8 mouse cellular contexts compared by ENCODE assay signal in the genomic region with DNA sequence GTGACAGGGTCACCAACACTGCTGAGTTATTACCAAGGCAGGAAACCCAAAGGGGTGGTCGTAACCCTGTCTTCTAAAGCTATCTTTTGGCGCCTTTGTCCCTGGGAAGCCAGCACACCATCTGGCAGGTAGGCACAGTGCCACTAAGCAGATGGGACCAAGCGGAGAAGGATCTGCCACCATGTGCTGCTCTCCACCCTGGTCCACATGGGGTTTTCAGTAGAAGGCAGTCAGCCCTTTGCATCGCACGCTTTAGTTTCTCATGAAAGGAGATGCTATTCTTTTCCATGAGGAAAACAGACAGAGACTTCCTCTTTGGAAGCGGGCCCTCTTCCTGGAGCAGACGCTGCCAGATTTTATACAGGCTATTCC.
DNase-seq lines count a peak whose midpoint lies in the region; ATAC-seq lines count a peak whose summit lies in the region.

No protein-coding gene starts in this region.

- peak; percentile 39 for DNase-seq in adrenal gland, postnatal 25 days
- DNase-seq in adrenal gland, adult 18-20 months (ENCODE audit: low spot score in 2 of 2): no peak
- peak; percentile 95 for DNase-seq in brain, adult 2 months (ENCODE audit: low read depth, low spot score)
- peak; percentile 19 to 37 for DNase-seq in frontal cortex, postnatal 36 days (ENCODE audit: low spot score in 2 of 2)
- DNase-seq in layer of hippocampus, postnatal 14 days (ENCODE audit: low spot score in 2 of 2): peak; percentile 50 to 74
- DNase-seq in spleen, adult 18-20 months: no peak
- no peak for DNase-seq in natural killer cell, adult 2 months (ENCODE audit: low spot score in 2 of 2)

- no peak for ATAC-seq in activated CD4-positive, CD25-positive, alpha-beta regulatory T cell, adult 4 months

Comparison
In these comparisons a context has a peak if more than half of its experiments do, and no peak if none do; other contexts are left out.
1. DNase-seq: peak in adrenal gland, postnatal 25 days (single experiment), brain, adult 2 months (single experiment), frontal cortex, postnatal 36 days (2 of 2) and layer of hippocampus, postnatal 14 days (2 of 2); none in adrenal gland, adult 18-20 months (0 of 2), spleen, adult 18-20 months (0 of 2) and natural killer cell, adult 2 months (0 of 2).